15 mouse cellular contexts compared by ENCODE assay signal in the genomic region with DNA sequence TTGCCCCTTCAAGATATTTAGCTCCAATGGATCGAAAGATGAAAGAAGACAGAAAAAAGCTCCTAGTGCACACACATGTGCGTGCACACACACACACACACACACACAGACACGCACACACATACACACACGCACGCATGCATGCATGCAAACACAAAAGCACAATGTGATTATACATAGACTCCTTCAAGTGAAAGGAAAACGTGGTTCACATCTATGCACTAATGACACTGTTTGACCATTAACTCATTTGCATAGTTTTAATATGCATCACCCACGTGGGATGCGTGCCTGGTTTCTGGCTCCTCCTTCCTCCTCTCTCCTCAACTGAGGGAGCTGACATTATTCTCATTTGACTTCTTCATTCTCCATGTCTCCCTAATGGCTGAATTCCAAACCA.
DNase-seq lines count a peak whose midpoint lies in the region; ATAC-seq lines count a peak whose summit lies in the region.
"Had no signal": no experiment of that assay in that cellular context is flagged by ENCODE, and none has a peak within 500 bp of the region (broad histone marks: within the 10 kb centered on the region; RNA-seq: fewer than 3 reads in every experiment).

No protein-coding gene starts in this region.

- H3K27ac ChIP-seq in hindbrain, embryonic 11.5 days (ENCODE audit: low read depth, low read length), result peak overlapping the region; percentile 70
- H3K27ac ChIP-seq in hindbrain, embryonic 10.5 days, result no peak overlapping the region
- peak overlapping the region; percentile 72; the same call in 1 of the 2 replicates for H3K27ac ChIP-seq in forebrain, embryonic 14.5 days (ENCODE audit: low read depth, low read length)
- peak overlapping the region; percentile 86 for H3K27ac ChIP-seq in hindbrain, embryonic 13.5 days
- H3K27ac ChIP-seq in neural tube, embryonic 14.5 days (ENCODE audit: low read depth, low read length), result peak overlapping the region; percentile 66
- H3K27ac ChIP-seq: embryonic facial prominence, embryonic 13.5 days; heart, embryonic 15.5 days had no signal

- H3K36me3 ChIP-seq in hindbrain, embryonic 11.5 days (ENCODE audit: control insufficient read depth, insufficient read depth, low read length), result no peaks in the 10 kb centered on the region
- H3K36me3 ChIP-seq in hindbrain, embryonic 10.5 days, result no peaks in the 10 kb centered on the region
- no peaks in the 10 kb centered on the region for H3K36me3 ChIP-seq in forebrain, embryonic 14.5 days (ENCODE audit: control insufficient read depth, insufficient read depth, low read length)
- H3K36me3 ChIP-seq in hindbrain, embryonic 13.5 days, result no peaks in the 10 kb centered on the region
- no peaks in the 10 kb centered on the region for H3K36me3 ChIP-seq in neural tube, embryonic 14.5 days (ENCODE audit: control insufficient read depth, insufficient read depth, low read length)
- H3K36me3 ChIP-seq: embryonic facial prominence, embryonic 13.5 days; G1E; heart, embryonic 15.5 days had no signal

- no peak overlapping the region for H3K4me3 ChIP-seq in hindbrain, embryonic 11.5 days (ENCODE audit: low read depth, low read length)
- no peak overlapping the region for H3K4me3 ChIP-seq in hindbrain, embryonic 10.5 days
- H3K4me3 ChIP-seq in forebrain, embryonic 14.5 days (ENCODE audit: low read depth, low read length), result no peak overlapping the region
- no peak overlapping the region for H3K4me3 ChIP-seq in hindbrain, embryonic 13.5 days
- no peak overlapping the region for H3K4me3 ChIP-seq in neural tube, embryonic 14.5 days (ENCODE audit: low read depth, low read length)
- H3K4me3 ChIP-seq: embryonic facial prominence, embryonic 13.5 days; heart, embryonic 15.5 days had no signal

- no peak overlapping the region for H3K9ac ChIP-seq in hindbrain, embryonic 11.5 days (ENCODE audit: low read depth, low read length)
- no peak overlapping the region for H3K9ac ChIP-seq in forebrain, embryonic 14.5 days (ENCODE audit: low read length)
- H3K9ac ChIP-seq in hindbrain, embryonic 13.5 days, result no peak overlapping the region
- no peak overlapping the region for H3K9ac ChIP-seq in neural tube, embryonic 14.5 days (replicated peaks; ENCODE audit: low read depth, low read length)
- H3K9ac ChIP-seq: embryonic facial prominence, embryonic 13.5 days; heart, embryonic 15.5 days; liver, postnatal 0 days had no signal

- WGBS in hindbrain, embryonic 11.5 days, result 67% methylated on average over 8 of the region's 8 CpGs
- WGBS in hindbrain, embryonic 10.5 days, result 83% methylated on average over 8 of the region's 8 CpGs
- WGBS in forebrain, embryonic 14.5 days, result 33% methylated on average over 8 of the region's 8 CpGs
- WGBS in hindbrain, embryonic 13.5 days, result 55% methylated on average over 8 of the region's 8 CpGs
- 35% methylated on average over 8 of the region's 8 CpGs for WGBS in neural tube, embryonic 14.5 days

- H3K9me3 ChIP-seq in hindbrain, embryonic 11.5 days (ENCODE audit: control insufficient read depth, low read length), result no peaks in the 10 kb centered on the region
- peaks cover 7% of the 10 kb centered on the region; the same call in 1 of the 2 replicates for H3K9me3 ChIP-seq in hindbrain, embryonic 10.5 days
- H3K9me3 ChIP-seq in forebrain, embryonic 14.5 days (replicated peaks; ENCODE audit: control insufficient read depth, low read length), result no peaks in the 10 kb centered on the region
- no peaks in the 10 kb centered on the region for H3K9me3 ChIP-seq in hindbrain, embryonic 13.5 days
- no peaks in the 10 kb centered on the region for H3K9me3 ChIP-seq in neural tube, embryonic 14.5 days (ENCODE audit: control insufficient read depth, low read length)
- H3K9me3 ChIP-seq: heart, embryonic 15.5 days had no signal

- no peak overlapping the region for H3K4me2 ChIP-seq in hindbrain, embryonic 11.5 days (replicated peaks; ENCODE audit: low read depth, low read length)
- no peak overlapping the region for H3K4me2 ChIP-seq in forebrain, embryonic 14.5 days (ENCODE audit: low read length)
- H3K4me2 ChIP-seq in hindbrain, embryonic 13.5 days, result no peak overlapping the region
- no peak overlapping the region for H3K4me2 ChIP-seq in neural tube, embryonic 14.5 days (ENCODE audit: low read depth, low read length)
- H3K4me2 ChIP-seq: embryonic facial prominence, embryonic 13.5 days; heart, embryonic 15.5 days had no signal

- peak; percentile 69 for ATAC-seq in hindbrain, embryonic 11.5 days (ENCODE audit: low FRiP score)
- ATAC-seq in forebrain, embryonic 14.5 days, result peak; percentile 66
- ATAC-seq in hindbrain, embryonic 13.5 days (ENCODE audit: low FRiP score), result peak; percentile 74
- peak; percentile 59 for ATAC-seq in neural tube, embryonic 14.5 days (ENCODE audit: low read depth)
- ATAC-seq: liver, postnatal 0 days had no signal

- H3K27me3 ChIP-seq in hindbrain, embryonic 11.5 days (ENCODE audit: control insufficient read depth, insufficient read depth, low read length), result no peaks in the 10 kb centered on the region
- no peaks in the 10 kb centered on the region for H3K27me3 ChIP-seq in hindbrain, embryonic 10.5 days (ENCODE audit: insufficient read depth, poor library complexity, severe bottlenecking)
- no peaks in the 10 kb centered on the region for H3K27me3 ChIP-seq in forebrain, embryonic 14.5 days (replicated peaks; ENCODE audit: control insufficient read depth, insufficient read depth, low read length)
- no peaks in the 10 kb centered on the region for H3K27me3 ChIP-seq in hindbrain, embryonic 13.5 days
- H3K27me3 ChIP-seq in neural tube, embryonic 14.5 days (ENCODE audit: control insufficient read depth, insufficient read depth, low read length), result no peaks in the 10 kb centered on the region
- H3K27me3 ChIP-seq: embryonic facial prominence, embryonic 13.5 days; heart, embryonic 15.5 days had no signal

- H3K4me1 ChIP-seq in hindbrain, embryonic 11.5 days (replicated peaks; ENCODE audit: control insufficient read depth, insufficient read depth, low read length), result no peaks in the 10 kb centered on the region
- H3K4me1 ChIP-seq in hindbrain, embryonic 10.5 days (replicated peaks), result peaks cover 8% of the 10 kb centered on the region; the same call in 1 of the 2 replicates
- peaks cover 15% of the 10 kb centered on the region; the same call in 1 of the 2 replicates for H3K4me1 ChIP-seq in forebrain, embryonic 14.5 days (ENCODE audit: control insufficient read depth, insufficient read depth, low read length)
- H3K4me1 ChIP-seq in hindbrain, embryonic 13.5 days (replicated peaks), result peaks cover 21% of the 10 kb centered on the region
- H3K4me1 ChIP-seq in neural tube, embryonic 14.5 days (ENCODE audit: control insufficient read depth, insufficient read depth, low read length), result peaks cover 18% of the 10 kb centered on the region; the same call in 1 of the 2 replicates
- H3K4me1 ChIP-seq: embryonic facial prominence, embryonic 13.5 days; heart, embryonic 15.5 days had no signal

- peak; percentile 41 for DNase-seq in hindbrain, embryonic 11.5 days (ENCODE audit: low spot score)
- no peak for DNase-seq in hindbrain, embryonic 10.5 days (ENCODE audit: low spot score)
- peak; percentile 66 for DNase-seq in forebrain, embryonic 14.5 days (ENCODE audit: low spot score)
- no peak for DNase-seq in kidney, postnatal 36 days
- DNase-seq in right cerebral cortex, postnatal 25 days, result no peak
- DNase-seq: kidney, adult 2 months; liver; liver, postnatal 0 days; lung, postnatal 14 days; thymus, postnatal 4 days had no signal

Comparison
In these comparisons a context has a peak if more than half of its experiments do, and no peak if none do; other contexts are left out.
1. DNase-seq: peak in hindbrain, embryonic 11.5 days (single experiment) and forebrain, embryonic 14.5 days (single experiment); none in hindbrain, embryonic 10.5 days (single experiment), kidney, postnatal 36 days (0 of 2) and right cerebral cortex, postnatal 25 days (single experiment).
2. Peak in every context shown above with its lines, with median percentiles within 50 percentile points of each other: ATAC-seq.